Mouse (Mus musculus): Measurements from ENCODE around the gene Gvin1. TPM values are rescaled to one million over a fixed set of nuclear protein-coding genes. Genes with fewer than 3 reads are reported as not detected.
"Not testable (repeated sequence)": the region's sequence is repeated elsewhere in the genome, so short reads cannot be mapped to it uniquely, and the experiment has no call there.

Gene Gvin1
- 17.0 and 19.5 TPM in 2 replicates for total RNA-seq (2015)
- 30.7 and 44.4 TPM in 2 replicates for total RNA-seq (2017)

GRCm38 (mm10) chr7:106215177-106215576 is at the start of gene Gvin1:
Gene Gvin1, minus strand, starts transcription at chr7:106215326.
- ATAC-seq (replicated peaks; ENCODE audit: poor library complexity), result peak; percentile 92

- ATAC-seq (replicated peaks; ENCODE audit: poor library complexity), result peak; percentile 46; the same call in 1 of the 2 replicates
Observed at GRCm38 (mm10) chr7:106251844-106252517, 36.9 kb upstream of the Gvin1 start.

GRCm38 (mm10) chr7:106248922-106249321 is 33.8 kb upstream of the Gvin1 start:
- peak; percentile 56 for ATAC-seq (replicated peaks; ENCODE audit: poor library complexity)

- no peak for ATAC-seq (replicated peaks; ENCODE audit: poor library complexity)
Observed at GRCm38 (mm10) chr7:106248245-106248644, 33.1 kb upstream of the Gvin1 start.

DNA sequence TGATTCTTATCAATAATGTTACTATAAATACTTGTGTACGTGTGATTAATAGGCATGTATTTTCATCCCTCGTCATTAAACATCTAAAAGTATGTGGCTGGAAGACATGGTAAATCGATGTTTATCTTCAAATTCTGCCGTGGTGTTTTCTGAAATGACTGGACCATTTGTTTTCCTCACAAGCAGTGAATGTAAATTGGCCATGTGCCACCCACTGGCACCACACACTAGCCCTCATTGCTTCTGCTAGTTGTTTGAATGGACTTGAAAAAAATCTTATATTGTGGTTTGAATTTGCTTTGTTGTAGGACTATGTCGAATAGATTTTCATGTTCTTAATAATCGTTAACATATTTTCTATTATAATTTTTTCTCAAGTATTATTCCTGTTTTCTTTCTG is 30.5 kb upstream of the Gvin1 start:
- no peak for ATAC-seq (replicated peaks; ENCODE audit: poor library complexity)

- not testable (repeated sequence) for ATAC-seq (replicated peaks; ENCODE audit: poor library complexity)
Observed at GRCm38 (mm10) chr7:106240484-106241275, 25.6 kb upstream of the Gvin1 start.

GRCm38 (mm10) chr7:106237192-106237465 is 22.0 kb upstream of the Gvin1 start:
- ATAC-seq (replicated peaks; ENCODE audit: poor library complexity), result no peak; the same call in 1 of the 2 replicates

DNA sequence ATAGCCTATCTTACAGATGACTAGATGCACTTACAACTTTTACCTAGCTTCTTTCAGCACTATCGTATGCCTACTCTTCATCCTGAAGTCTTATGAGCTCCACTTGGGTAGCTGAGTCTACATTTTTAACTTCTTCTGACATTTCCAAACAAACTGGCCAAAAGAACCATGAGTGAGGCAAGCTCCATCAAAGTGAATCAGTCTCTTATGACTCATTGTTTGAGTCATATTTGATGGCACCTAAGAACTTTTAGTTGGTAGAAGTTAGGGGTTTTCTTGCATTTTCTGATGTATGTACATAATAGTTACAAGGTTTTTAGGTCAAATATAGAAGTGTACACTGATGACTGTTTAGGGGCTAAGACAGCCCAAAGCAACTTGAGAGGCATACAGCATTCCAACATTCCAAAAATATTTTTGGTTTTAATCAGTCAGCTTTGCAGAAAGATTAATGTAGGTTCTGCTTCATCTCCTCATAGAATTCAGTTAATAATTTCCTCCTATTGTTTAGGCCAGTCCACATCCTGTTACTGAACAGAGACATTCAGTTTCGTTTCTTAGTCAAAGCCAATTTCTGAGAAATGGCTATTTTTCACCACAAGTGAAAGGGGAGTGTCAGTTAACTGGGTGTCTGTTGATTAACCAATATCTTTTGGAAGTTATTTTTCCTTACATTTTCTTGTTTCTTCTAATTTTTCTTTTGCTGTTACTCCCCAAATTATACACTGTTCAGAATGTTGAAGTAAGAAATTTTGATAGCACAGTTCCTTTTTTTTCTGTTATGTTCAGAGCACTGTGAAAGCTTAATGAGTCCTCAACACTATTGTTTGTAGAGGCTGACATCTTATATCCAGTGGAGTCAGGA is 21.4 kb upstream of the Gvin1 start:
- ATAC-seq (replicated peaks; ENCODE audit: poor library complexity), result peak; percentile 90

DNA sequence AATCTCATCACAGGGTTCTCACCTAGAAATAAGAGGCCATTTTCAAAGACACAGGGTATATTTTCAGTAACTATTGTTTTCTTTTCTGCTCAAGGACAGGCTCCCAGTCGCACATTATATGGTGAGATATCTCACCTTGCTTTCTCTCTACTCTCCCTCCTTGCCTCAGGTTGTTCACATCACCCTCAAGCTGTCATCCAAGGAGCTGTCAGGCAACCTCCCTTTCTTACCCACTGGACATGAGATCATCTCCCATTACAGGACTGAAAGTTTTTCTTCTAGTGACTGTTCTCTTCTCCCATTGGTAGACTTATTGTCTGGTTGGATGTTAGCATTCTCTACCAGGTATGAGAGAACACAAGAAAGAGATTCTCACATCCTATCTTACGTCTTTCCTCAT is 20.5 kb upstream of the Gvin1 start:
- ATAC-seq (replicated peaks; ENCODE audit: poor library complexity), result no peak

- ATAC-seq (replicated peaks; ENCODE audit: poor library complexity), result peak; percentile 57
Observed at GRCm38 (mm10) chr7:106215910-106216309, 784 bp upstream of the Gvin1 start.

- peak; percentile 82 for ATAC-seq (replicated peaks; ENCODE audit: poor library complexity)
Observed at GRCm38 (mm10) chr7:106213770-106214169, 1.4 kb downstream of the Gvin1 start.

GRCm38 (mm10) chr7:106206630-106207029 is 8.5 kb downstream of the Gvin1 start:
- ATAC-seq (replicated peaks; ENCODE audit: poor library complexity), result peak; percentile 100

- not testable (repeated sequence) for ATAC-seq (replicated peaks; ENCODE audit: poor library complexity)
Observed at GRCm38 (mm10) chr7:106177065-106177464, 38.1 kb downstream of the Gvin1 start.

DNA sequence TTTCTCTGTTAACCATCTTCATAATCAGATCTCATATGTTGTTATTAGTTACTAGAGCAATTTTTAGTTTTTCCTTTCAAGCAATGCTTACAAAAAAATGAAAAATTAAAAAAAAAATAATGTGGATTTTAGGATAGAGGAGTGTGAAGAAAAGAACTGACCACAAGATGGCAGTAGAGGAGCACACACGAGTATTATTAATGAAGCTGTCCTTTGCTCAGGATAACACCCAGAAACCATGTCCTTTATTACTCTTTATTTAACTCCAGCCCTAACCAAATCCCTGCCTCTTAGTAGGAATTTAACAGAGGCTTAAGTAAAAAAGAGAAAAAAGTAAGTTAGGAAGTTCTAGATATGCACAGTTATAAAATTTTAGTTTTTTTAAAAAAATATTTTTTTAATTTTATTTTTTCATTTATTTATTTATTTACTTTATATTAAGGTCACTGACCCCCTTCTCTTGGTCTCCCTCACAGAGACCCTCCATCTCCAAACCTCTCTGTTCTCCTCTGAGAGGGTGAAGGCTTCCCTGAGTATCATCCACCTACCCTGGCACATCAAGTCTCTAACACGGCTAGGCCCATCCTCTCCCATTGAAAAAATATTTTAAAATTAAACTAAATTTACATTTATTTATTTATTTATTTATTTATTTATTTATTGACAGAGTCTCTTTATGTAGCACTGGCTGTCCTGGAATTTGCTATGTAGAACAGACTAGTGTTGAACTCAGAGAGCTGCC is 69.9 kb downstream of the Gvin1 start:
- peak; percentile 99 for ATAC-seq (replicated peaks; ENCODE audit: poor library complexity)

DNA sequence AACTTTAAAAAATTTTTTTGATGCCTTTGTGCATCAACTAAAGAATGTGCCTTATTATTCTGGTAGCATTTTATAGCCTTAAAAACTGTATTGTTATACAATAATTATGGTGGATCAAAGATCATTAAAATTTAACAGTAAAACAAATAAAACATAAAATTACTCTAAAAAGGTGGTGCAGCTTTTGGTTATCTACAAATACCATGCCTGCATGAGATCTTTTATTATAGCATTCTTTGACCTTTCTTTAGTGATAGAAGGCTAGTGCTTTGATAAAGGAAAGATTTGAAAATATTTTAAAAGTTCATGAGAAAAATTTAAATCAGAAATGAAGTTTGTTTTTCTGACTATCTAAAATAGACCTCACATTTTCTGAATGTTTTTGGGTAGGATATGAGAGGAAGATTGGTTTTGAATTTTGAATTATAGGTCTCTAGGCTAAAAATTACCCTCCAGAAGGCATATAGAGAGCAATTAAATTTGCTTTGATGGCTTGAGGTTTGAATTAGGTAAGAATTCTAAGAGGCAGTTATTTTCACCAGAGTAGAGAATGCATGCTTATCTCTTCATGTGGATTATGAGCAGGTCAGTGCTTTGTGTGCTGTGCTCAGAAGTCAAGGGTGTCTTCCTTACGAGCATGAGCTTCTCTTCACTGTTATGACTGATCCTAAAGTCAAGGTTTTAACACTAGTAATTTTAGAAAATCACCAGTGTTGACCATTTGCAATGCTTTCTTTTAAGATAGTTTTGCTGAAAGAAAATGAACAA is 73.8 kb downstream of the Gvin1 start:
- not testable (repeated sequence) for ATAC-seq (replicated peaks; ENCODE audit: poor library complexity)

GRCm38 (mm10) chr7:106117090-106117948 is 97.8 kb downstream of the Gvin1 start:
- ATAC-seq (replicated peaks; ENCODE audit: poor library complexity), result not testable (repeated sequence)
